Mouse (Mus musculus) kidney, adult 2 months (tissue): ENCODE measurements around the gene Ikzf1.

Source experiments
- CTCF ChIP-seq: fragments of 200-500 bp; conservative IDR thresholded peaks from 2 replicates; pipeline ENCODE4 v1.5.1; 2011; ENCODE audit warnings: low read depth, mild to moderate bottlenecking, control low read depth, low read length, moderate library complexity, mixed read lengths; ENCODE audit not compliant: insufficient read depth, insufficient read length
- POLR2A ChIP-seq: fragments of 200-500 bp; IDR thresholded peaks from one replicate; pipeline ENCODE4 v1.6.1; 2011; ENCODE audit warnings: low read depth, low read length, control low read depth

DNA sequence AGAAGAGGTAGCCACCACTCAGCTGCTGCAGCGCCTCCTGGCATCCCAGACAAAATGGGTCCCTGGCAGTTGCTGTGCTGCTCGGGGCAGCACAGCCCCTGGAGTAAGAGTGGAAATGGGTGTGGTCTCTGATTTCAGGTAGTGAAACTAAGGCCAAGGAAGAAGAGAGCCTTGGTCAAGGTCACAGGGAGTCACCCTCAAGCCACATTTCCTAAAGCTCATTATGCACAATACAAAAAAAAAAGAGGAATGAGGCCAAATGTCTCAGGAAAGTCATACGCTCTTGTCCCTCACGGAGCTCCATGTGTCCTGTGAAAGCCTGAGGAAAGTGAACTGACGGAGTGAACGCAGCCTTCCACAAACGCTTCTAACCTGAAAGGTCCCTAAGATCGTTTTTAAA, 96.9 kb downstream of the Ikzf1 start:
- TF ChIP-seq POLR2A, result no peak
- no peak for TF ChIP-seq CTCF
